Mouse (Mus musculus): ENCODE measurements around the gene Rimbp3. TPM values are rescaled to one million over a fixed set of nuclear protein-coding genes. Genes with fewer than 3 reads are reported as not detected.

The Rimbp3 gene
- polyA plus RNA-seq, 1 experiment from 2014 or later = 2.3 TPM

GRCm38 (mm10) chr16:17233702-17234498, 25.5 kb downstream of the Rimbp3 start:
- Histone ChIP-seq H3K4me1 (replicated peaks; ENCODE audit: control insufficient read depth, insufficient read depth, low read length) (peaks cover 22% of the 10 kb centered on the region), H3K4me3 (replicated peaks; ENCODE audit: low read length) (peak overlapping the region; percentile 90), H3K9me3 (ENCODE audit: control insufficient read depth, low read length) (no peaks in the 10 kb centered on the region), H3K27me3 (replicated peaks; ENCODE audit: control insufficient read depth, insufficient read depth, low read length) (no peaks in the 10 kb centered on the region), H3K27ac (ENCODE audit: low read length) (peak overlapping the region; percentile 95), H3K9ac (replicated peaks; ENCODE audit: low read depth, low read length) (peak overlapping the region; percentile 96), H3K4me2 (ENCODE audit: low read length) (peak overlapping the region; percentile 84), H3K36me3 (ENCODE audit: control insufficient read depth, insufficient read depth) (no peaks in the 10 kb centered on the region)
- WGBS = 0% methylated on average over 60 of the region's 62 CpGs
- ATAC-seq = peak; percentile 75

- peak overlapping the region; percentile 96 for H3K9ac ChIP-seq (replicated peaks; ENCODE audit: low read depth, low read length)
- peak overlapping the region; percentile 95 for H3K27ac ChIP-seq (ENCODE audit: low read length)
- no peaks in the 10 kb centered on the region for H3K9me3 ChIP-seq (ENCODE audit: control insufficient read depth, low read length)
- peaks cover 24% of the 10 kb centered on the region for H3K4me1 ChIP-seq (replicated peaks; ENCODE audit: control insufficient read depth, insufficient read depth, low read length)
- ATAC-seq = no peak
- no peaks in the 10 kb centered on the region for H3K36me3 ChIP-seq (ENCODE audit: control insufficient read depth, insufficient read depth)
- WGBS = 3% methylated on average over 12 of the region's 12 CpGs
- no peaks in the 10 kb centered on the region for H3K27me3 ChIP-seq (replicated peaks; ENCODE audit: control insufficient read depth, insufficient read depth, low read length)
- peak overlapping the region; percentile 90 for H3K4me3 ChIP-seq (replicated peaks; ENCODE audit: low read length)
- peak overlapping the region; percentile 84 for H3K4me2 ChIP-seq (ENCODE audit: low read length)
These were observed 26.1 kb downstream of the Rimbp3 start for GRCm38 (mm10) chr16:17234499-17234895.

- no peak for ATAC-seq
- H3K36me3 ChIP-seq (ENCODE audit: control insufficient read depth, insufficient read depth) = no peaks in the 10 kb centered on the region
- H3K27me3 ChIP-seq (replicated peaks; ENCODE audit: control insufficient read depth, insufficient read depth, low read length) = no peaks in the 10 kb centered on the region
- H3K27ac ChIP-seq (ENCODE audit: low read length) = peak overlapping the region; percentile 95
- 36% methylated on average over 9 of the region's 9 CpGs for WGBS
- H3K9me3 ChIP-seq (ENCODE audit: control insufficient read depth, low read length) = no peaks in the 10 kb centered on the region
- H3K4me2 ChIP-seq (ENCODE audit: low read length) = peak overlapping the region; percentile 84
- H3K4me1 ChIP-seq (replicated peaks; ENCODE audit: control insufficient read depth, insufficient read depth, low read length) = peaks cover 28% of the 10 kb centered on the region
- peak overlapping the region; percentile 96 for H3K9ac ChIP-seq (replicated peaks; ENCODE audit: low read depth, low read length)
- H3K4me3 ChIP-seq (replicated peaks; ENCODE audit: low read length) = peak overlapping the region; percentile 90
These were observed 26.7 kb downstream of the Rimbp3 start for GRCm38 (mm10) chr16:17234916-17235665.

GRCm38 (mm10) chr16:17237634-17238033, 29.2 kb downstream of the Rimbp3 start:
- Histone ChIP-seq H3K9me3 (ENCODE audit: control insufficient read depth, low read length) (no peaks in the 10 kb centered on the region), H3K27ac (ENCODE audit: low read length) (no peak overlapping the region), H3K36me3 (ENCODE audit: control insufficient read depth, insufficient read depth) (no peaks in the 10 kb centered on the region), H3K4me3 (replicated peaks; ENCODE audit: low read length) (no peak overlapping the region), H3K9ac (replicated peaks; ENCODE audit: low read depth, low read length) (no peak overlapping the region), H3K4me2 (ENCODE audit: low read length) (no peak overlapping the region), H3K4me1 (replicated peaks; ENCODE audit: control insufficient read depth, insufficient read depth, low read length) (peaks cover 28% of the 10 kb centered on the region), H3K27me3 (replicated peaks; ENCODE audit: control insufficient read depth, insufficient read depth, low read length) (no peaks in the 10 kb centered on the region)
- 82% methylated on average over 3 of the region's 3 CpGs for WGBS
- ATAC-seq = no peak

- H3K27ac ChIP-seq (ENCODE audit: low read length) = no peak overlapping the region
- no peaks in the 10 kb centered on the region for H3K36me3 ChIP-seq (ENCODE audit: control insufficient read depth, insufficient read depth)
- 89% methylated on average over 2 of the region's 2 CpGs for WGBS
- H3K4me2 ChIP-seq (ENCODE audit: low read length) = no peak overlapping the region
- no peak overlapping the region for H3K4me3 ChIP-seq (replicated peaks; ENCODE audit: low read length)
- no peak overlapping the region for H3K9ac ChIP-seq (replicated peaks; ENCODE audit: low read depth, low read length)
- ATAC-seq = no peak
- no peaks in the 10 kb centered on the region for H3K9me3 ChIP-seq (ENCODE audit: control insufficient read depth, low read length)
- peaks cover 24% of the 10 kb centered on the region for H3K4me1 ChIP-seq (replicated peaks; ENCODE audit: control insufficient read depth, insufficient read depth, low read length)
- no peaks in the 10 kb centered on the region for H3K27me3 ChIP-seq (replicated peaks; ENCODE audit: control insufficient read depth, insufficient read depth, low read length)
These were observed 31.0 kb downstream of the Rimbp3 start for GRCm38 (mm10) chr16:17239409-17239808.

GRCm38 (mm10) chr16:17243731-17244130, 35.3 kb downstream of the Rimbp3 start:
- 68% methylated on average over 1 of the region's 1 CpGs for WGBS
- no peaks in the 10 kb centered on the region for H3K27me3 ChIP-seq (replicated peaks; ENCODE audit: control insufficient read depth, insufficient read depth, low read length)
- no peak for ATAC-seq
- H3K4me3 ChIP-seq (replicated peaks; ENCODE audit: low read length) = no peak overlapping the region
- peaks cover 12% of the 10 kb centered on the region for H3K4me1 ChIP-seq (replicated peaks; ENCODE audit: control insufficient read depth, insufficient read depth, low read length)
- no peaks in the 10 kb centered on the region for H3K9me3 ChIP-seq (ENCODE audit: control insufficient read depth, low read length)
- no peak overlapping the region for H3K9ac ChIP-seq (replicated peaks; ENCODE audit: low read depth, low read length)
- no peaks in the 10 kb centered on the region for H3K36me3 ChIP-seq (ENCODE audit: control insufficient read depth, insufficient read depth)
- no peak overlapping the region for H3K4me2 ChIP-seq (ENCODE audit: low read length)
- H3K27ac ChIP-seq (ENCODE audit: low read length) = no peak overlapping the region

- H3K4me1 ChIP-seq (replicated peaks; ENCODE audit: control insufficient read depth, insufficient read depth, low read length) = peaks cover 6% of the 10 kb centered on the region
- no peak overlapping the region for H3K9ac ChIP-seq (replicated peaks; ENCODE audit: low read depth, low read length)
- ATAC-seq = no peak
- no peaks in the 10 kb centered on the region for H3K9me3 ChIP-seq (ENCODE audit: control insufficient read depth, low read length)
- 88% methylated on average over 1 of the region's 1 CpGs for WGBS
- H3K4me2 ChIP-seq (ENCODE audit: low read length) = no peak overlapping the region
- no peak overlapping the region for H3K4me3 ChIP-seq (replicated peaks; ENCODE audit: low read length)
- no peak overlapping the region for H3K27ac ChIP-seq (ENCODE audit: low read length)
- no peaks in the 10 kb centered on the region for H3K27me3 ChIP-seq (replicated peaks; ENCODE audit: control insufficient read depth, insufficient read depth, low read length)
- no peaks in the 10 kb centered on the region for H3K36me3 ChIP-seq (ENCODE audit: control insufficient read depth, insufficient read depth)
These were observed 36.6 kb downstream of the Rimbp3 start for GRCm38 (mm10) chr16:17244996-17245395.

- ATAC-seq = no peak
These were observed 39.3 kb downstream of the Rimbp3 start for GRCm38 (mm10) chr16:17247727-17248126.

GRCm38 (mm10) chr16:17249135-17249534, 40.7 kb downstream of the Rimbp3 start:
- H3K4me1 ChIP-seq (replicated peaks; ENCODE audit: control insufficient read depth, insufficient read depth, low read length) = peaks cover 29% of the 10 kb centered on the region
- no peak overlapping the region for H3K27ac ChIP-seq (ENCODE audit: low read length)
- ATAC-seq = no peak
- no peak overlapping the region for H3K4me3 ChIP-seq (replicated peaks; ENCODE audit: low read length)
- no peak overlapping the region for H3K4me2 ChIP-seq (ENCODE audit: low read length)
- no peak overlapping the region for H3K9ac ChIP-seq (replicated peaks; ENCODE audit: low read depth, low read length)
- H3K27me3 ChIP-seq (replicated peaks; ENCODE audit: control insufficient read depth, insufficient read depth, low read length) = no peaks in the 10 kb centered on the region
- H3K9me3 ChIP-seq (ENCODE audit: control insufficient read depth, low read length) = no peaks in the 10 kb centered on the region
- 91% methylated on average over 6 of the region's 6 CpGs for WGBS
- H3K36me3 ChIP-seq (ENCODE audit: control insufficient read depth, insufficient read depth) = no peaks in the 10 kb centered on the region

More at GRCm38 (mm10) chr16:17247727-17248126, 39.3 kb downstream of the Rimbp3 start:
- Histone ChIP-seq H3K36me3 (ENCODE audit: control insufficient read depth, insufficient read depth) (no peaks in the 10 kb centered on the region), H3K9me3 (ENCODE audit: control insufficient read depth, low read length) (no peaks in the 10 kb centered on the region), H3K27ac (ENCODE audit: low read length) (no peak overlapping the region), H3K4me2 (ENCODE audit: low read length) (no peak overlapping the region), H3K4me3 (replicated peaks; ENCODE audit: low read length) (no peak overlapping the region), H3K9ac (replicated peaks; ENCODE audit: low read depth, low read length) (no peak overlapping the region), H3K27me3 (replicated peaks; ENCODE audit: control insufficient read depth, insufficient read depth, low read length) (no peaks in the 10 kb centered on the region), H3K4me1 (replicated peaks; ENCODE audit: control insufficient read depth, insufficient read depth, low read length) (peaks cover 21% of the 10 kb centered on the region)
- WGBS = 49% methylated on average over 4 of the region's 4 CpGs

Measured in forebrain, embryonic 16.5 days (tissue).